Mouse (Mus musculus) left cerebral cortex, adult 9 months (tissue): ENCODE results near the gene Myo7a.

Experiments
- DNase-seq, 2 experiments: peaks; one replicate each; pipeline ENCODE4 v3.0.0; 2022; ENCODE audit warnings: low spot score in 2 of 2

Myo7a gene

DNA sequence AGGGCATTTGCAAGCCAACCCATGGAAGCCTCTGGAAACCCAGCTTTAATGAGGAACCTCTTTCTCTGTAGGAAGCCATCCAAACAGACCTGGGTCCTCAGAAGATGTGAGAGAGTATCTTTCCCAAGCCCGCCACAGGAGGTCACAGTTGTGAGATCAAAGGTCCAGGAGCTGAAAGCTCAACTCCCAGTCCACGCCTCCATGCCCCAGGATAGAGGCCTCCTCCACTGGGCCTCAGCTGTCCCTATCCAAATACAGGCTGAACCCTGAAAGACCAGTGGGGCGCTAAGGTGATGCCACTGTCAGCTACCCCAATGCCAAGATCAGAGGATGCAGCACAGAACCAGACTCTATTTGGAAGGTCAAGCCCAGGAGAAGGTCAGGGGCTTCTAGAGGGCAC lies 23.3 kb upstream of the Myo7a start:
- DNase-seq = no peak

- no peak for DNase-seq
Observed at GRCm38 (mm10) chr7:98142247-98142646, 22.9 kb upstream of the Myo7a start.

DNA sequence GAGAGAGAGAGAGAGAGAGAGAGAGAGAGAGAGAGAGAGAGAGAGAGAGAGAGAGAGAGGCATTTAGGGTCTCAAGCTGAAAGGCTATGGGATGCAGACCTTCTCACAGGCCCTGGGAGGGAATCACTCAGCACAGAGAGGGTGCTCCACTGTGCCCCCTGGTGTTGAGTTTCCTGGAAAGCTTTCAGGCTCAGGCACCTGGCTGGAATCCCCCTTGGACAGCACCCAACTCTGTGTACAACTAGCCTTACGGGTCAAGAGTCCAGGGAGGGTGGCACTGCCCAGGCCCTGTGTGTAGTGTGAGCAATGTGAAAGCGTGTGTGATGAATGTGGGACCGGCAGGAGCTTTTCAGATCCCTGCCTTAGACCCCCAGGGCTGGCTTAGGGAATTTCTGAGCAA lies 21.9 kb upstream of the Myo7a start:
- DNase-seq = no peak

GRCm38 (mm10) chr7:98140597-98140996 lies 21.3 kb upstream of the Myo7a start:
- DNase-seq = no peak

DNA sequence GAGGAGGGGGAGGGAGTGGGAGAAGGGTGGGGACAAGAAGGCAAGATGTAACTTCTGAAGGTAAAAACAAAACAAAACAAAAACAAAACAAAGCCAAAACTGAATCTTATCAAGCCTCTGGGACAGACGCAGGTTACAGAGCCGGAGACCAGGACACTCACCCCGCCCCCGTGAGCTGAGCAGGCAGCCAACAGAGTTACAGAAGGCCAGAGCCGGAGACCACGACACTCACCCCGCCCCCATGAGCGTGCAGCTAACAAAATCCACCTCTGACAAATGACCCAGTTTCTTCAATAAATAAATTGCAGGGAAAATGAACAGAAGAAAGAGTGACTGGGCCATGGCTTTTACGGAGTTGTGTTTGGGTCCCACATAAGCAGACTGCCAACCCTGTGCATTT lies 19.9 kb upstream of the Myo7a start:
- no peak for DNase-seq

- no peak for DNase-seq
Observed at GRCm38 (mm10) chr7:98137995-98138394, 18.7 kb upstream of the Myo7a start.

- DNase-seq = no peak
Observed at GRCm38 (mm10) chr7:98137583-98137982, 18.3 kb upstream of the Myo7a start.

DNA sequence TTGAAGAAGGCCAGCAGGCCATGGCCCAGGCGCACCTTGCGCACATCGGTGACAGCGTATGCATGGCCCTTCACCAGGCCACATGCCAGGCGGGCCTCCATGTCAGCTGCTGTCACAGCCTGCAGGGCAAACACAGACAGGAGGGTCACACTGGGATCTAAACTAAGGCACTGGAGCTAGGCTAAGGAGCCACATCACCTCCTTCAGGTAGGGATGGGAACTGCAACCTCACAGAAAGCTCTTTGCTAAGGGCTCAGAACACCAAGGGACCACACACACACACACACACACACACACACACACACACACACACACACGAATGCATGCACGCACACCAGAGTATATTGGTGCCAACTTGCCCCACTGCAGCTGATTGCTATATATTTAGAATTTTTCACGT lies 12.4 kb upstream of the Myo7a start:
- no peak for DNase-seq

- DNase-seq = no peak
Observed at GRCm38 (mm10) chr7:98125473-98125872, 6.1 kb upstream of the Myo7a start.

GRCm38 (mm10) chr7:98124701-98125100 lies 5.4 kb upstream of the Myo7a start:
- DNase-seq = no peak

GRCm38 (mm10) chr7:98121673-98122072 lies 2.3 kb upstream of the Myo7a start:
- DNase-seq = no peak

- no peak for DNase-seq
Observed at GRCm38 (mm10) chr7:98121241-98121640, 1.9 kb upstream of the Myo7a start.

DNA sequence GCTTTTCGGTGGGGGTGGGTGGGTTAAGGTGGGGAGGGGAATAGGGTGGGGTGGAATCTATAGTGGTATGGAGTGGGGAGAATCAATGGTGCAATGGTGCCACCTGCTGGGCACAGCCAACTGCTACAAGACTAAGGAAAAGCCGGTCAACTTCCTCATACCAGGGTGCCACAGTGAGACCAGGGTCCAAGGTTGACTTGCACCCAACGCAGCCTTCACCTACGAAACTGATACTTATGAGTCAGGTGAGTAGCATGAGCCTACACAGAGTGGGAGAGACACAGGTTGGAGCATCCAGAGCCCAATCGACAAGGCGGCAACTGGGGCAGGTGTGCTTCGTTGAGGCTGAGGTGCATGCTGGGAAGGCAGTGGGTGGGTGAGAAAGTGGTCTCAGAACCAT lies 1.0 kb upstream of the Myo7a start:
- DNase-seq = peak in 1 of 2 experiments; percentile 77

GRCm38 (mm10) chr7:98119961-98120232 lies 573 bp upstream of the Myo7a start:
- no peak for DNase-seq

DNA sequence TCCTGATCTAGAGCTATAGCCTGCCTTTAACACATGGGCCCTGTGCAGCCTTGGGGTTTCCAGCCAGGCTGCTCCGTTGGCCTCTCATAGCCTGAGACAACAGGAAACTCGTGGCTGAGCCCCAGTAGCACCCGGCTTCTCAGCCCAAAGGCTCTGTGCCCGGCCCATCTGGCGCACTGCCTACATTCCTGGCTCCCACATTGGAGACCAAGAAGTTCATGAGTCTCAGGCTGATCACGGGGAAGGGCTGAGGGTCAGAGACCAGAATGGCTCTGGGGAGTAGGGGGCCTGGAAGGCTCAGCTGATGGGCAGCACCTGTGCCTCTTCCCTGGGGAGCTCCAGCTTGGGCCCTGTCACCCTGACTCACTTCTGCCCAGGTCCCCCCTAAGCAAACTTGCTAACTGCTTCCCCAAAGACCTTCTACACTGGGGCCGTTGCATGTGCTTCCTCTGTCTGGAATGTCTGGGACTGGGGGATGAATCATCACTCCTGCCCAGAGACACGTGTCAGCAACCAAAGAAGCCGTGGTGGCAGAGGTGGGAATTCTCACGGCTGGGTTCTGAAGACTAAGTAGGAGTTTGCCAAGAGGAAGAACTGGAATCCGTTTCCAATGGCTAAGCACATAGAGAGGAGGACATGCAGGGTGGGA lies 2.2 kb downstream of the Myo7a start:
- no peak for DNase-seq

DNA sequence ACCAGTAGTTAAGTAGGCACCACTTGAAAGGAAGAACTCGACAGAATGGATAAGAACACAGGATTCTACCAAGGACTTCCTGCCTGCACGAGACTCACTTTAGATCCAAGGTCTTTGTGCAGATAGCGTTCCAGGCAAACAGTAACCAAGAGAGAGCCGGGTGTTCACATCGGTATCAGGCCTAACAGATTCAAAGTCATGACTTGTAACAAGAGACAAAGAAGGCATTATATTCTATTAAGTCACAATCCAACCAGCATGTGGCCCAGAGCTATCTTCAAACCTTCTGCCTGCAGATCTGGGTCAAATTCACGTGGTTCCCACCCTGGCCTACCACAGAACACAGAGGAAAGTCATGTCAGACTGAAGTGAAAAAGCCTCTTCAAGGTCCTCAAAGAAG lies 4.7 kb downstream of the Myo7a start:
- DNase-seq = no peak

DNA sequence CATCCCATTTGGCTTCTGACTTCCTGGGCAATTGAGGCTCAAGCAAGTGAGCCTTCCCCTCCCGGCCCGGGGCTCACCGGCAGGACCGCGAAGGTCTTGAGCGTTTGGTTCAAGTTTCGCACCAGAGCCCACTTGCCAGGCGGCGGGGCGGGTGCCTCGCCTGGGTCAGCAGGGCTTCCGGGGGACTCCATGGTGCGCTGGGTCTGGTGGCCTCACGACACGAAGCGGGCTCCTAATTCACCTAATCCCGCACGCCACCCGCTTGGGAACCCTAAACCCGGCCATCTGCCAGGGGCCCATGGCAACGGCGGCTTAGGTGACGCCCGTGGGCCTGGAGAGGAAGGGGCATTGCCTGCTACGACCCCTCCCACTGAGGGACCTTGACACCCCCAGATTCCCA lies 8.1 kb downstream of the Myo7a start:
- DNase-seq = no peak

GRCm38 (mm10) chr7:98109771-98110170 lies 9.6 kb downstream of the Myo7a start:
- no peak for DNase-seq

- DNase-seq = no peak
Observed at GRCm38 (mm10) chr7:98108636-98109430, 10.5 kb downstream of the Myo7a start.

GRCm38 (mm10) chr7:98106272-98106671 lies 13.1 kb downstream of the Myo7a start:
- no peak for DNase-seq

- DNase-seq = no peak
Observed at GRCm38 (mm10) chr7:98104481-98105435, 14.6 kb downstream of the Myo7a start.

DNA sequence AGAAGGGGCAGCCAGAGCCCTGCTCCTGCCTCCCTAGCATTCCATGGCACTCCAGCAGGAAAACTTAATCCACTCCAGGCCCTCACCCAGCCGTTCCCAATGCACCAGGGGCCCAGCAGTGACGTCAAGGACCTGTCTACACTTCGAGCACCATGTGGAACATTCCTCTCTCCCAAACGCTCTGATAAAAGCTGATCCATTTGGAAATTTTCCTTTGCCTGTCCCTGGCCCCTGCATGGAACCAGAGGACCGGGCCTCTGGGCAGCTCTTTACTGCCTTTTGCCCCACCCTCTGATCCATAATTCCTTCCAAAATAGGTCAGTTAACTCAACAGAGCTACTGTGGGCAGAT lies 15.4 kb downstream of the Myo7a start:
- DNase-seq = no peak
